Mouse (Mus musculus) splenic B cell, adult 2 months (primary cell): ENCODE data around the gene Apopt1.
A peak's percentile ranks its signal among the peaks of the same experiment; 100 is the strongest.

ENCODE experiments used
- DNase-seq: peaks from one replicate; pipeline ENCODE4 v3.0.0-alpha.2; 2011; ENCODE audit warnings: low read depth, low spot score
- H3K27me3 ChIP-seq: 2 replicates; pipeline ENCODE4 v1.6.1; 2012; ENCODE audit warnings: mild to moderate bottlenecking, low read length, moderate library complexity, mixed read lengths; ENCODE audit not compliant: control insufficient read depth, poor library complexity, insufficient read depth, severe bottlenecking
- H3K36me3 ChIP-seq: 2 replicates; pipeline ENCODE4 v1.6.1; 2012; ENCODE audit warnings: mild to moderate bottlenecking, low read length, moderate library complexity, mixed read lengths; ENCODE audit not compliant: control insufficient read depth, poor library complexity, insufficient read depth, severe bottlenecking

The Apopt1 gene

GRCm38 (mm10) chr12:111774845-111775244 lies 61.8 kb downstream of the Apopt1 start:
- peaks cover 7% of the 10 kb centered on the region for H3K36me3 ChIP-seq
- no peak for DNase-seq
- no peaks in the 10 kb centered on the region for H3K27me3 ChIP-seq

- no peak for DNase-seq
- Histone ChIP-seq H3K27me3 (no peaks in the 10 kb centered on the region), H3K36me3 (peaks cover 4% of the 10 kb centered on the region)
These were observed 64.9 kb downstream of the Apopt1 start for GRCm38 (mm10) chr12:111777919-111778318.

GRCm38 (mm10) chr12:111779544-111779943 lies 66.5 kb downstream of the Apopt1 start:
- Histone ChIP-seq H3K27me3 (no peaks in the 10 kb centered on the region), H3K36me3 (peaks cover 4% of the 10 kb centered on the region)
- peak; percentile 24 for DNase-seq

GRCm38 (mm10) chr12:111785174-111785573 lies 72.1 kb downstream of the Apopt1 start:
- no peak for DNase-seq
- H3K27me3 ChIP-seq, result no peaks in the 10 kb centered on the region
- peaks cover 5% of the 10 kb centered on the region for H3K36me3 ChIP-seq

GRCm38 (mm10) chr12:111787015-111787414 lies 74.0 kb downstream of the Apopt1 start:
- H3K36me3 ChIP-seq, result peaks cover 3% of the 10 kb centered on the region; the same call in 1 of the 2 replicates
- no peaks in the 10 kb centered on the region for H3K27me3 ChIP-seq
- no peak for DNase-seq

GRCm38 (mm10) chr12:111790090-111790489 lies 77.0 kb downstream of the Apopt1 start:
- H3K27me3 ChIP-seq, result no peaks in the 10 kb centered on the region
- peaks cover 5% of the 10 kb centered on the region; the same call in 1 of the 2 replicates for H3K36me3 ChIP-seq
- no peak for DNase-seq

GRCm38 (mm10) chr12:111790631-111791030 lies 77.6 kb downstream of the Apopt1 start:
- Histone ChIP-seq H3K36me3 (peaks cover 5% of the 10 kb centered on the region), H3K27me3 (no peaks in the 10 kb centered on the region)
- no peak for DNase-seq

GRCm38 (mm10) chr12:111791474-111792104 lies 78.5 kb downstream of the Apopt1 start:
- peaks cover 5% of the 10 kb centered on the region for H3K36me3 ChIP-seq

GRCm38 (mm10) chr12:111794102-111794501 lies 81.0 kb downstream of the Apopt1 start:
- Histone ChIP-seq H3K36me3 (peaks cover 5% of the 10 kb centered on the region), H3K27me3 (no peaks in the 10 kb centered on the region)
- DNase-seq, result no peak

More at GRCm38 (mm10) chr12:111791474-111792104, 78.5 kb downstream of the Apopt1 start:
- H3K27me3 ChIP-seq, result no peaks in the 10 kb centered on the region
- DNase-seq, result no peak

- H3K27me3 ChIP-seq, result no peaks in the 10 kb centered on the region
- peaks cover 5% of the 10 kb centered on the region for H3K36me3 ChIP-seq
These were observed 81.6 kb downstream of the Apopt1 start for GRCm38 (mm10) chr12:111794526-111795179.

GRCm38 (mm10) chr12:111795180-111795895 lies 82.3 kb downstream of the Apopt1 start:
- peaks cover 5% of the 10 kb centered on the region for H3K36me3 ChIP-seq
- H3K27me3 ChIP-seq, result no peaks in the 10 kb centered on the region
- DNase-seq, result no peak

More at GRCm38 (mm10) chr12:111794526-111795179, 81.6 kb downstream of the Apopt1 start:
- DNase-seq, result no peak

GRCm38 (mm10) chr12:111797251-111797650 lies 84.2 kb downstream of the Apopt1 start:
- no peaks in the 10 kb centered on the region for H3K27me3 ChIP-seq
- peaks cover 5% of the 10 kb centered on the region for H3K36me3 ChIP-seq
- DNase-seq, result no peak

GRCm38 (mm10) chr12:111798493-111798892 lies 85.4 kb downstream of the Apopt1 start:
- H3K27me3 ChIP-seq, result no peaks in the 10 kb centered on the region
- DNase-seq, result no peak
- H3K36me3 ChIP-seq, result peaks cover 4% of the 10 kb centered on the region

- no peak for DNase-seq
- Histone ChIP-seq H3K27me3 (no peaks in the 10 kb centered on the region), H3K36me3 (peaks cover 3% of the 10 kb centered on the region)
These were observed 87.6 kb downstream of the Apopt1 start for GRCm38 (mm10) chr12:111800459-111801183.
